Mouse (Mus musculus): ENCODE results near the gene Eif5a2.
A peak's percentile ranks its signal among the peaks of the same experiment; 100 is the strongest.

- TF ChIP-seq POLR2A (IDR thresholded peaks at IDR 0.05; ENCODE audit: control insufficient read depth in 1 of 2, insufficient read depth in 1 of 2, low read depth in 1 of 2, low read length in 2 of 2, poor library complexity in 1 of 2) (peak in 1 of 2 experiments; percentile 24; a peak in 1 of 4 replicates), USF1 (IDR thresholded peaks at IDR 0.05; ENCODE audit: low read depth, low read length) (peak; percentile 97), NRF1 (IDR thresholded peaks at IDR 0.05; ENCODE audit: insufficient read depth, low read depth, low read length, poor library complexity, severe bottlenecking) (no peak), ETS1 (IDR thresholded peaks at IDR 0.05; ENCODE audit: low read depth, low read length) (peak; percentile 64), MXI1 (IDR thresholded peaks at IDR 0.05; ENCODE audit: low read depth, low read length) (peak; percentile 92)
These were observed at the start of gene Eif5a2 for GRCm38 (mm10) chr3:28780994-28781393.
